Mouse (Mus musculus) spleen, adult 18-20 months (tissue): ENCODE results near the gene Zyx.

Experiments
- DNase-seq, 2 experiments: peaks; one replicate each; pipeline ENCODE4 v3.0.0; 2022; ENCODE audit warnings: mixed read lengths in 2 of 2

Gene Zyx

DNA sequence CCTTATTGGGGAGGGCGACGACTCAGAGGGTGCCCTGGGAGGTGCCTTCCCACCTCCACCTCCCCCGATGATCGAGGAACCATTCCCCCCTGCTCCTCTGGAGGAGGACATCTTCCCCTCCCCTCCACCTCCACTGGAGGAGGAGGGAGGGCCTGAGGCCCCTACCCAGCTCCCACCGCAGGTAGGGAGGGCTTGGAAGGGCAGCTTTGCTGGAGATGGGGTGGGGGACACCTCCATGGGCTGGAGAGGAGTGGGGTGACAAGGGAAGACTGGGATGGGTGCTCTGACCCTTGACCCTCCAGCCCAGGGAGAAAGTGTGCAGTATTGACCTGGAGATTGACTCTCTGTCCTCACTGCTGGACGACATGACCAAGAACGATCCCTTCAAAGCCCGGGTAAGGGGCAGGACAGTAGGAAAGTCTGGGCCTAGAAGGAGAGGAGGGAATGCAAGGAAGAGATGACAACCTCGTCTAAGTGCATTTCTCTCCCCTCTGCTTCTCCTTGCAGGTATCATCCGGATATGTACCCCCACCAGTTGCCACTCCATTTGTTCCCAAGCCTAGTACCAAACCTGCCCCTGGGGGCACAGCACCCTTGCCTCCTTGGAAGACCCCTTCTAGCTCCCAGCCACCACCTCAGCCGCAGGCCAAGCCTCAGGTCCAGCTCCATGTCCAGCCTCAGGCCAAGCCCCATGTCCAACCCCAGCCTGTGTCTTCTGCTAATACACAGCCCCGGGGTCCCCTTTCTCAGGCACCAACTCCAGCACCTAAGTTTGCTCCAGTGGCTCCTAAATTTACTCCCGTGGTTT is 1.7 kb downstream of the Zyx start:
- no peak for DNase-seq

DNA sequence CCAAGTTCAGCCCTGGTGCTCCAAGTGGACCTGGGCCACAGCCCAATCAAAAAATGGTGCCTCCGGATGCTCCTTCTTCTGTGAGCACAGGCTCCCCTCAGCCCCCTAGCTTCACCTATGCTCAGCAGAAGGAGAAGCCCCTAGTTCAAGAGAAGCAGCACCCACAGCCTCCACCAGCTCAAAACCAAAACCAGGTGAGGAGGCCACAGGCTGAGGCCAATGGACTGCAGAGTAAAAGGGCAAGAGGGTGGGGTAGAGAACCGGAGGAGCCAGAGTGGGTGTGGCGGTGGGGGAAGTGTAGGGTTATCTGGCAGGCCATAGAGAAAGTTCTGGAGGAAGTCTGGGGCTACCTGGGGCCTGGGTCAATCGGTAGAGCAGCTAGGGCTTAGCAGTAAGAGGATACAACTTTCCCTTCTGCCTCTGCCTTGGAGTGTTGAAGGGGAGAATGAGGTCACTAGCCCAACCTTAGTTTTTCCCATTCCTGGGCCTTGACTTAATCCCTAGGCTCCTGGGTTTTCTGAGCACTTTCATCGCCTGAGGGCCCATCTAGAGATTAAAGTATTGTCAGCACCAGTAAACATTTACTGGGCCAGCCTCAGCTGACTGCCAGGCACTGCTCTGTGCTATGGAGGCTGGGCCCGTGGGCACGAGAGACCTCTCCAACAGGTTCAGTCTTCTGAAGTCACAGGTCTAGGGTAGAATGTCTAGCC is 2.5 kb downstream of the Zyx start:
- DNase-seq: peak in 1 of 2 experiments; percentile 37

DNA sequence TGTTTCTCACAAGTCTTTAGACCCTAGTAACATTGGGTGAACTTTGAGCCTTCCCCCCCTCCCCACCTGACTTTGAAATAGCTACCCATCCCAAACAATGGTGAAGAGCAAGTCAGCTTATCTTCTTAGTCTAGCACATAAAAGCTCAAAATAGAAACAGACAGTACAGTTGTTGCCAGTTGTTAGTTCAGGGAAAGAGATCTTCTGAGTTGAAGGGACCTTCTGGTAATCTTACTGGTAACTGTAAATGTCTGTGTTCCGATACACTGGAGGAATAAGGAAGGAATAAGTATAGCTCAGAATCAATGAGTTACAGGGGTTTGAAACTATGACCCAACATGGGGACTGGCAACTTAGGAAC is 3.0 kb downstream of the Zyx start:
- no peak for DNase-seq

DNA sequence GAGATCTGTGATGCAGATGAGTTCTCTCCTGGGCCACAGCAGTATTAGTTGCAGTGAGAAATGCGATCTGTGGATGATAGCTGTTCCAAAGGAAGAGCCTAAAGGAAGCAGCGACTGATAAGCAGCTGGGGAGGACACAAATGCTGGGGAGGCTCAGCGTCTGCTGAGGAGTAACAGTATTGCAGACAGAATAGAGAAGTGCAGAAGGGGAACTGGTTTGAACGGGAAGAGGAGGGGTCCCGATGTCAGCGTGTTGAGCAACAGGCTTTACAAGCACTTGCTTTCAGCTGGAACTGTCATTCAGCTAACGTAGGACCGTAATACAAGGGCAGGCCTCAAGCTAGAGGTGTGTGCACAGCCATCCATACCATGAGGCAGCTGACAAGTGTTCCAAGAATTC is 3.8 kb downstream of the Zyx start:
- DNase-seq: no peak

DNA sequence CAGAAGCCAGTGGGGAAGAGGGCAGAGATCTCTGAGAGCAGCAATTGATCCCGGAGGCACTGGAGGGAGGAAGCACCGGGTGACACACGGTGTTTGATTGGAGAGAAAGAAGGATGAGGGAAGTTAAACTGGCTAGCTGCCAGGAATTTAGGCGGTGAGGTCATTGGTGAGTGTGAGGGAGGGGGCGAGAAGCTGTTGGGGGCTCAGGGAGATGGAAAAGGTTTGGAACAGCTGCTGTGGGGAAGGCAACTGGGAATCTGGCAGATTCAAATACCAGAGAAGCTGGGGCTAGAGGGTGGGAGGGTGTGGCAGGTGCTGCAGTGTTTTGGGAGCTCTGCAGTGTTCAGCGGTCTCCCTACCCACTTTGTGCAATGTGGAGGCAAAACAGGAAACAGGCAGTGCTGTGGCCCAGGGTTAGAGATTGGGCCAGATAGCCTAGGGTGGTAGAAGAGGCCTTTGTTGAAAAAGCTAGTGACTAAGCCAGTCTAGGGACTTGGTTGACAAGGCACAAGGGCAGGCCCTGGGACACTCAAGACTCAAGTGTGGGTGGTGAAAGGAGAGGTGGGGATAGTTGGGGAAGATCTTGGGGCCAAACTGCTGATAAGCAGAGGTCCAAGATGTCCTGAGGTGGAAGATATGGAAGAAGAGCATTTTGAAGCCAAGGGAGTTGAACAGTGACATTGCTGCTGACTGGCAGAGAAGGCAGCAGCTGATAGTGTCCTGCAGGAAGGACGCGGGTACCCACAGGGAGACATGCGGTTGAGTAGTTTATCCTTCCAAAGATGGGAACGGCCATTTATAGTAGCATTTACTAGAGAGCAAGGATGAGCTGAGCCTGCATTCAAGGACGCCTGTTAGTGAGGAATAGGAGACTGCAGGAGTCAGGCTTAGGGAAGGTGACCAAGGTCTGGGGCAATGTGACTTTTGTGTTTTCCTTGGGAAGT is 4.9 kb downstream of the Zyx start:
- no peak for DNase-seq

DNA sequence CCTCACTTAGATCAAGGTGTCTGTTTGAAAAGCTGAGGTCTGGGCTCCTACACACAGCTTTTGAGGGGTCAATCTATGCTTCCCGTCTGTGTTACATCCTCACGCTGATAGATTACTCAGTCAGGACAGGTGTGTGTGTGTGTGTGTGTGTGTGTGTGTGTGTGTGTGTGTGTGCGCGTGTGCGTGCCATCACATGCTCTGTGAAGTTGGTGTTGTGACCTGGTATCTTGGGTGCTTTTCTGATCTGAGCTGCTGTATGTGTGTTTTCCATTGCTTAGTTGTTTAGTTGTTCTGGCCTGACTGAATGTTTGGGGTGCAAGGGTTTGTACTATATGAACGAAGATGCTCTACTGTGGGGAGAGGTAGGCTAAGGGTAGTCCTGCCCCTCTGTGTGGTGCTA is 5.9 kb downstream of the Zyx start:
- no peak for DNase-seq

DNA sequence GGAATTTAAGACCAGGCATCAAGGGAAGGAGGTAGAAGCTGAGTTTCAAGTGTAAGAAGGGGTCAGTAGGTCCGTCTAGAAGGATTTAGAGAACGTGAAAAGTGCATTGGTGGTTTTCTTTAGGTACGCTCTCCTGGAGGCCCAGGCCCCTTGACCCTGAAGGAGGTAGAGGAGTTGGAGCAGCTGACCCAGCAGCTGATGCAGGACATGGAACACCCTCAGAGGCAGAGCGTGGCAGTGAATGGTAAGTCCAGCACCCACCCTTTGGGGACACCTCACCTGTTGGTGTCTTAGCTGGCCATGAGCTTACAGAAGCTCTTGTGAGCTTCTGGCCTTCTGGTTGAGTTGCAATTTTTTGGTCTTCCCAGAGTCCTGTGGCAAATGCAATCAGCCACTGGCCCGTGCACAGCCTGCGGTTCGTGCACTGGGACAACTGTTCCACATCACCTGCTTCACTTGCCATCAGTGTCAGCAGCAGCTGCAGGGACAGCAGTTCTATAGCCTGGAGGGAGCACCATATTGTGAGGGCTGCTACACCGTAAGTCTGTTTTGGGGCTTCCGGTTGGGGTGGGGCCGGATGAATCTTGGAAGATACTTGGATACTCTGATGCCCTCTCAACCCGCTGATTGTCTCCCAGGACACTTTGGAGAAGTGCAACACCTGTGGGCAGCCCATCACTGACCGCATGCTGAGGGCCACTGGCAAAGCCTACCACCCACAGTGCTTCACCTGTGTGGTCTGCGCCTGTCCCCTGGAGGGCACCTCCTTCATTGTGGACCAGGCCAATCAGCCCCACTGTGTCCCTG is 6.6 kb downstream of the Zyx start:
- no peak for DNase-seq

DNA sequence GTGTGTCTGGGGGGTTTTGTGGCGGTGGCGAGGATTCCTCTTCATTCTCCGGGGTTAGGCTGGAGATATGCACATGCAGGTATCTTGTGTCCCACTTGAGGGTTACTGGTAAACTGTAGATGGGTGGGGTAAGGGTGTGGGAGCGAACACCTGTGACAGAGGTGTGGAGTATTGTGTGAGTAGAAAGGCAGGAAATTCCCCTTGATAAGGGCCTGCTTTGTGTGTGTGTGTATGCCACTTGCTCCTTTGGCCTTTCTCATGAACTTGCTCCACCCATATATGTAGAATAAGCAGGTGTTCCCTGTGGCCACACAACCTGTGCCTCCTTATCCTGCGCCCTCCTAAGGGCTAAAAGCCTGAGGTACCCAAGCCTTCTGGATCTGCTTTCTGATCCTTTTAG is 7.5 kb downstream of the Zyx start:
- no peak for DNase-seq

DNA sequence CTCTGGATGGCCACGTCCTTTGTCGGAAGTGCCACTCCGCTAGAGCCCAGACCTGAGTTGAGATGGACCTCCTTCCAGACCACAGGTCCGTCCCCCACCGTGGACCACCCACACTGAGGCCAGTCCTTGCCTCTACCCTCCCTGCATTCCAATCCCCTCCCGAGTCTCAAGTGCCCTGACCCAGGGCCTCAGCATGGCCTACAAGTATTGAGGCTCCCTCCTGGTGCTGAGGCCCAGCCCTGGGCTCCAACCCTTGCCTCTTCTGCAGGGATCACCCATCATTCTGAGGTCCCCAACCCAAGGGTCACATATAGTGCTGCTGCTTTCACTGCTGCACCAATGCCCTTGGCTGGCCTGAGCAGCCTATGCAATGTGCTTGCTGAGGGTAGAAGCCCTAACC is 8.5 kb downstream of the Zyx start:
- DNase-seq: no peak

DNA sequence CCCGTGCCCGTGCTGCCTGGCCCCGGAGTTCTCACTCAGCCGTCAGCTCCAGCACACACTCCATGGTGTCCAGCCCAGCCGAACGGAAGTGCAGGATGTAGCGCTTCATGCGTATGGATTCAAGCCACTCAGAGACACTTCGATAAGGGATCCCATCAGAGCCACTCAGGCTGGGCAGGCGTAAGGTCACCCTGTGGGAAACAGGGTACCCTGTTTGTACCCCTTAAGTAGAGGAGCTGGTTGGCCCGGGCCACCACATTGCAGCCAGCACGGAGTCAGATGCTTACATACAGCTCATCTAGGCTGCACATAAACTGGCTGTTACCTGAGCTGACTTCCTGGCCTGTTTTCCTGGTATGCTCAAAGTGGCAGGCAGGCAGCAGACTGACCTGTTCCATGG is 9.5 kb downstream of the Zyx start:
- DNase-seq: no peak

DNA sequence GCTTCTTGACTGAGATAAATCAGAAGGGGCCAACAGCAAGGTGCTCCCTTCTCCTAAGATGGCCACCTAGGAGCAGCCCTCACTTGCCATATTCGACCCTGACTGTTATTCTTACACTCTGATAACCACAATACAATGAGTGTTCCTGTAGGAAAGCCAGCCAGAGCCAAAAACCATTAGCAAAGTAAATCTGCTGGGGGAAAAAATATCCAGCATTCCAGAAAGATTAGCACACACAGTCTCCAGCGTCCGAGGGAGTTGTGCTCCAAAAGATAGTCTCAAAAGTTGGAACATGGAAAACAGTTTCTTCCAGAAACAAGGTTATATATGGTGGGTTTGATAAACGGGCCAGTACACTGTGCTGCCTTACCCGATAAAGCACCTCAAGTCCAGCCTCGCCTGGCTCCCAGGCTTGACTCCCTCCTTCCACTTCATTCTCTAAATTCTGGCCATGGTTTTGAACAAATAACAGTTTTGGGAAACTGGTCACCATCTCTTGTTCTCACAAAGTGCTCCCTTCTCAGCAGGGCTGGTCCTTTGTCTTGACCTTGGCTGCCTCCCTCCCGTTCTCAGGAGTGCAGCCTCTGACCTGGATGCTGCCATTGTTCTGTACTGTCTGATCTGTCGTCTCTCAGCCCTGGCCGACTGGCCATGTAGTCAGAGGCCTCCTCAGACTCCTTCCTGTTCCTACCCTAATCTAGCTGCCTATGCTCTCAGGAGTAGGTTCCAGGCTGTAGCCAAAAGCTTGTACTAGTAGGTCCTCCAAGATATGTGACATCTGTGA is 10.1 kb downstream of the Zyx start:
- no peak for DNase-seq

DNA sequence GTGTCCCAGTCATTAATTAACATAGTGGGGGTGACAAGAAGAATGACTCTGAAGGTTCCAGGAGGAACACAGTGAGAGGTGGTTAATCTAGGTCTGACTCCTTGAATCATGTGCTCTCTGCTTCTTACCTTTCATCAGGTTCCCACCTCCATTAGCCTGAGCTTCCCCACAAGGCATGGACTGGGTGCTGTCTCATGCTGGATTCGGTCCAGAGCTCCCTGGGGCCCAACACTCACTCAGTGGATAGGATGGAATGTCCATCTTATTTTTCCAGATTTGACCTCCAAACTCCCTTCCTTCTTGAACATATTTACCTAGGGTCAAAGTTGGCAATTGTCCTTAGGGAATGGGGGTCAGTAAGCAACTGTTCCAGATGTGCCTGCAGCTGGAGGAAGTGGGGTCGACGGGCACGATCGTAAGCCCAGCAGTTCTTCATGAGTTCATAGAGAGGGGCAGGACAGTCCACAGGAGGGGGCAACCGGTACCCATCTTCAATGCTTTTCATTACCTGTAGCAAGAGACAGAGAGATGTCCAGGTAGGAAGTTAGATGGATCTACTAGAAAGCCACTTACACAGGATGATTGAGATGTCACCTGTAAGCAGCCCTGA is 10.9 kb downstream of the Zyx start:
- DNase-seq: no peak

DNA sequence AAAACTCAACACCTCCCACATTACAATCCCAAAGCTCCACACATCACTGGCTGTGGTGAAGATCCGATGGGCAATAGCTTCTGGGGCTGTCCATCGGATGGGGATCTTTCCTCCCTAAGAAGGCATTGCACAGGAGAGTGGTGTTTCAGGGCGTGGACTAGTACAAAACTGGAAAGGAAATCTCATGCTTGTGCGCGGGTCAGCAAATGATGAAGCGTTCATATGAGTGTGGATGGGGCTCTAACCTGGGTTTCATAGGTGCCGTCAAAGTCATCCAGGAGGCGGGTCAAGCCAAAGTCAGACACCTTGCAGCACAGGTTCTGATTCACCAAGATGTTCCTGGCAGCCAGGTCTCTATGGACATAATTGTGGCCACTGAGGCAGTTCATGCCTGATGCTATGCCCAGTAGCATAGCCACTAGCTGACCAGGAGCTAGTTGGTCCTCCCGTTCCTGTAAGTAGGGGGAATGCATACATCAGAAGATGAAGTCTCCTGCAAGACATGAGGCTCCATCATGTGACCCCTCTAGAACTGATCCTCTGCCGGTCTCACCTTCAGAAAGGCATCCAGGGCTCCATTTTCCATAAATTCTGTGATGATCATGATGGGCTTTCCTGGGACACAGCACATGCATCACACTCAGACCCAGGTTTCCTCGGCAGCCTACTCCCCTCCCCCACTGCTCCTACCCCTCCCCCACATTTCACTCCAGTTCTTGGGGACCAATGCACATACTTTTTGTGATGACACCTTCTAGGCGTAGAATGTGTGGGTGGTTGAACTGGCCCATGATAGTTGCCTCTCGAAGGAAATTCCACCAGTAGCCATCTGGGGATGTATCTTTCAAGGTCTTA is 11.8 kb downstream of the Zyx start:
- DNase-seq: no peak

DNA sequence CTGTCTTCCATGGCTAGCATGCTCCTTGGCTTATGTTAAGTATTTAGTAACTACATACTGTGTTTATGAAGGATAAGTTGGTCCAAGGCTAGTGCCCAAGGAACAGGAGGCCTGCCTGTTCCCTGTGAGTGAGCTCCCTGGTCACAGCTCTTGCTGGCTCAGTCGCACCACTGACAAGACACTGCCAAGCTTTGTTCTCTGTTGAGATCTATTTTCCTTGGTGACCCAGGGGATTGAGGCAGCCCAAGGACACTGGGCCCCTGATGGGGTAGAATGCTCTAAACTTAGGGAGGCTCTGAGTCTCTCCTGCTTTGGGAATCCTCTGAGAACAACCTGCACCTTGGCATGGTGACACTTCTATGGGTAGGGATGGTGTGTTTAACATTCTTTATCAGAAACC is 12.6 kb downstream of the Zyx start:
- no peak for DNase-seq

DNA sequence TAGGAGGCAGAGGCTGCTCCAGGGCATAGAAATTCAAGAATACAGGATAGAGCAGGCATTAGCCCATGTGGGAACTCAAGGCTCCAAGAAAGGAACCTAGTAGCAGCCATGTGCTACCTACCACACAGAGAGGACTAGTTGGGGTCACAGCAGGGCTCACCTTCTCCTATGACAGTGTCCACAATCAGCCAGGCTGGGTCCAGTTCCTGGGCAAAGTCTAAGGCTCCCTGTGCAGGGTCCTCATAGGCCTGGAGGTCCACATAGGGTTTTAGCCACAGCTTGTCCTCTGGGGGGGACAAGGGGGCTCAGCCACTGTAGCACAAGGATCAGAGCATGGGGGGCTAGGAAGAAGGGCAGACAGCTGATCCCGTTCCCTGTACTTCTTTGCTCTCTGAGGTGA is 13.1 kb downstream of the Zyx start:
- DNase-seq: no peak

DNA sequence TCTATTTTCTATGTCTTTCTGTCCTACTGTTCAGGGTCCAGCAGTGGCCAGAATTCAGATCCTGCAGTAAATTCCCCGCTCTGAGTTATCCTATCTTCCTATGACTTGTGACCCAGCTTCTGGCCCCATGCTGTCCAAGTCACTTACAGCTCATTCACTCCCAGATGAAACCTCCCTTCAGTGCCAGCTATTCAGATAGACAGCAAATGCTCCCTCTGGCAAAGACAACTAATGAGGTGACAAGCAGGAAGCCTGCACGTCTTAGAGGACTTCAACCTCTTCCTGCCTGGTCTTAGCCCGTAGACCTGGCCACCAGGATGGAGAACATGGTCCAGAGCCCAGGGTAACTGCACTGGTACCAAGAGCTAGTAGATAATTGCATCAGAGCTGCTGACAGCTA is 13.5 kb downstream of the Zyx start:
- no peak for DNase-seq

DNA sequence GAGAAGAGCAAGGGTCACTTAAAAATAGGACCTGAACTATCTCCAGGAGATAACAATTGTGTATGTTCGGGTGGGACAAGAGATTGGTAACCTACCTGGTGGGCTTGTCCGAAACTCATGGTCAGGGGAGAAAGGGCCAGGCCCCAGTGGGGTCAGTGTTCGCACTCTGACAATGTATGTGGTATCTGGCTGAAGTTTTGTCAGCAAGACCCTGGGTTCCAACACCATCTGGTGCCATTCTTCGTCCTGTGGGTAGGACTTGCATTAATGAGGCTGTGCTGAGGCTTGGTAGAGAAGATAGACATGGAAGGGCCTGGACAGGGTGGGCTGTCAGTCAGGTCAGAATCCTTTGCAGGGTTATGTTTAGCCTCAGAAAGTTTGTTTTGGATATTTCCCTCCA is 14.6 kb downstream of the Zyx start:
- DNase-seq: no peak

DNA sequence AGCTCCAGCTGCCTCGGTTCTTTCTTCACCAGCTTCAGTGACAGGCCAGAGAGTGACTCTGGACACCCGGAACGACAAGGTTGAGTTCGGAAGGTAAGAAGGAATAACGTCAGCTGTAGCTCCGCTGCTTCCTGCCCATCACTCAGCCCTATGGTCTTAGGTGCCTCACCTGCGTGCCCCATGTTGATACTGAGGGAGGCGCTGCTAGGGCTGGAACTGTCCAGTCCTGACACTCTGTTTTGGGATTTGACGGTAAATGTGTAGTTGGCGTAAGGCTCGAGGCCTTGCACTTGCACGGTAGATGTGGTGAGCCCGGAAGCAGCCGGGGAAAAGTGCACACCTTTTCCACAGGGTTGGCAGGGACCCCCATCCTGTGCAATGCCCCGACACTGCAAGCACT is 15.2 kb downstream of the Zyx start:
- DNase-seq: no peak

DNA sequence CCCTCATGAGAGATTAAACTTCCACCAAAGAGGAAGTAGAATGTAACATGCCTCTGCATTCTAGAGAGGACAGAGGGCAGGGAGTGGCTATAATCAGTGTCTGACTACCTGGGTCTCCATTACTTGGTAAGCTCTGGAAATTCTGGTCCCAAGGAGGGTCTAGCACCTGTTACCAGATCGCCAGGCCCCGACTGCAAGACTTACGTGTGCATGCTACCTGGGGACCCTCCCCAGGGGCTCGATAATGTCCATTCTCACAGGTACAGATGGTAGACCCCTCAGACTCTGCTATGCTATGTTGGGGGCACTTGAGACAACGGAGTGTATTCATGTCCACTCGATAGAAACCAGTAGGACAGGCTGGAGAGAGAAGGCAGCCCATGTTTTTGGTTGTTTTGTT is 15.8 kb downstream of the Zyx start:
- DNase-seq: no peak

DNA sequence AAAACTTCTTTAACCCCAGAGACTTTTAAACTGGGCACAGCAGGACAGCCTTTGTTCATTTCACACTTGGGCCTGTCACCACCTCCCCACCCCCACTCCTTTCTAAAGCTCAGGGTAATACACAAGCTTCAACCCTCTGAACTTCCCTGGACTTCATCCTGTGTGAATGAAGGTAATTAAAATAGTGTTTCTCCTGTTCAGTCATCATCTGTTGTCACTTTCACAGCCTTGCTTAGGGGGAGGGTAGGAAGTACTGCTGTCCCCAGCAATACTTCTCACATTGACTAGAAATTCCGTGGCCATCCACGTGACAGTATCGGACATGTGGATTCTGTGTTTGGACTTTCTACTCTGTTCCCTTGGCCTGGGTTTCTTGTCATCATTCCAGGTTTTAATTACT is 20.4 kb downstream of the Zyx start:
- no peak for DNase-seq
